Mouse (Mus musculus): ENCODE data around the gene Nt5c2.
A peak's percentile ranks its signal among the peaks of the same experiment; 100 is the strongest.

The Nt5c2 gene

DNA sequence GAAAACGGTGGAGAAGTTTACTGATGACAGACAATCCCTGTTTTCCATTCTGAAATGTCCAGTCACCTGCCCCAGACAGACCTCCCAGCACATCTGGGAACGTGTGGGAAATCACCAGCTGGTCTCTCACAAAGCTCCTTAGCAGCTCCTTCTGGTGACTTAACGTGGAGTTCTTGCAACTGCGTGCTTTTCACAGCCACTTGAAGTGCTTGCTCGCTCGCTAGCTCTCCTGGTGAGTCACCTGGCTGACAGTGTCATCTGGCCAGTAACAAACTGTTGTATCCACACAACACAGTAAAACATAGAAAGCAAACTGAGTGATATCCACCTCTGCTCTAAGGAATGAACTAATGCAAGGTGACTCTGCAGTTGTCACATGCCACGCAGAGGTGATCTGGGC lies 128.1 kb downstream of the Nt5c2 start:
- DNase-seq (ENCODE audit: low spot score), result peak; percentile 63

DNA sequence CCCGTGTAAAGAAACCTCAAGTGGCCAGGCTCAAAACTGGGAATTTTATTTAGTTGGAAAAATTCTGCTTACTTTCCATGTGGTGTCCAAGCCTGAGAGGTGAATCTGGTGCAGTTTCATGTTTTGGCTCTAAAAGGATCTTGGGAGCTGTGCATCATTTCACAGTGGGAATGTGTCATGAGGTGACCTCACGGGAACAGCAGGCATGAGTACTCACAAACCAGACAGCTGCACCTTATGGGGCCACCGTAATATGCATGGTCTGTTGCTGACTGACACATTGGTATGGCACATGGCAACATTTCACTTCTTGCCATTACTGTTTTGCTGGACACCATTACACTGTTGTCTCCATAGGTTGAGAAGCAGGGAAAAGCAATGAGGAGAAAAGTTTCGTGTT lies 129.6 kb downstream of the Nt5c2 start:
- no peak for DNase-seq (ENCODE audit: low spot score)

DNA sequence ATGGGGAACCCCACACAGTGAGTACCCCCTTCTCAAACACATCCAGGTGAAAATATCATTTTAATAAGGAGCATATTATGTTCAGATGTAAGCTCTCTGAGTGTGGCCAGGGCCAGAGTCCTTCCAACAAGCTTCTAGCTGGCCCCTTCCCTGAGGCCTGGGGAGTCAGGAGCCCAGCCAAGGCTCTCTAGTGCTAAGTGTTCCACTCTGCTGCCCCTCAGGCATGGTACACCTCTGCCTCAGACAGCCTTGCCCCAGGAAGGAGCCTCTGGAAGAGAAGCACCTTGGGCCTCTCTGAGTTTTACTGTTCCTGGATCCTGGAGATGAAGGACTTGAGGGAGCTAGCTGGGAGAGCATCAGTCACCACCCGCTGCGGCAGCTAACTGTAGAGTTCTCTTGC lies 135.1 kb downstream of the Nt5c2 start:
- no peak for DNase-seq (ENCODE audit: low spot score)

DNA sequence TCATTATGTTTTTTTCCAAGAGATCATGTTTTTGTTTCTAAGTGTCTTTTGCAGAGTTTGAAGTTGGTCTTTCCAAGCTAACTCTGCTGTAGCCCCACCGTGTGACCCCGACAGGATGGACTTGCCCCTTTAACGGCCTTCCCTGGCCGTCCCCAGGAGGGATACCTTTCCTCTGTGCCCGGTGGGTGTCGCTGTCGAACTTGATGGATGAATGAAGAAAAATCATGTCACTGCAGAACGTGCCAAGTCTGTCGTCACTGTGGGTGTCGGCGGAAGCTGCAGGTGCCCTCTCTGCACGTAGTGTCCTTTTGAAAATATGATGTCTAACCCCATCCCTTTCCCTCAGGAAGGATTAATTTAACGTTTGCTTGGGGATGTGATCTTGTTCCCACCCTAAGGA lies 136.6 kb downstream of the Nt5c2 start:
- DNase-seq (ENCODE audit: low spot score), result peak; percentile 64

DNA sequence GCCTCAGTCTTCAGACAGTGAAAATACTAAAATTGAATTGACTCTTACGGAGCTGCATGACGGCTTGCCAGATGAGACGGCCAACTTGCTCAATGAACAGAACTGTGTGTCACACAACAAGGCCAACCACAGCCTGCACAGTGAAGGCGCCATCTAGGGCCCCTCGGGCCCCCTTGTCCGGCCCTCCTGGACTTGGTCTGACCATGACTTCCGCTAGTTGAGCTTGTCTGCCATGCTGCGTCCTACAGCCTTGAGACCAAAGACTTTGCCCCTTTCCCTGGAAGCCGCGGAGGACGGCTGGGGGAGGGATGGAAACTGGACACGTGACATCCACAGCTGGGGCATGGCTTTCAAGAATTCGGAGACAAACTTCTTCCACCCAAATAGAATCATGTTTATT lies 137.1 kb downstream of the Nt5c2 start:
- DNase-seq (ENCODE audit: low spot score), result no peak

DNA sequence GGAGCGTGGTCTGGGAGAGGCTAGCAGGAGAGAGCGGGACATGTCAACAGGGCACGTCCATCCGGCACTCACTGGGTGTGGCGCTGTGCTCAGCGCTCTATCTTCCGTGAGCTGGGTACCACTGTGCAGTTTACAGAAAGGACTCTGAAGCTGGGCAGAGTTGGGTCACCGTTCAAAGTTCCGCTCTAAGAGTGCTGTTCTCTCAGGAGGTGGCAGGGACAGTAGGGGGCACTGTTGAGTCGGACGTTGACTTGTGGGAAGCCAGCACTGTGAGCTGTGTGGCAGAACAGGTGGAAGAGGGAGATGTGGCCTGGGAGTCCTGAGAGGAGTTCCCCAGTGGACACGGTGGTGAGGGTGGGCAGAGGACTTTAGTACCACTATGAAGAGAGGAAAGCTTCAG lies 139.2 kb downstream of the Nt5c2 start:
- DNase-seq (ENCODE audit: low spot score), result peak; percentile 83

DNA sequence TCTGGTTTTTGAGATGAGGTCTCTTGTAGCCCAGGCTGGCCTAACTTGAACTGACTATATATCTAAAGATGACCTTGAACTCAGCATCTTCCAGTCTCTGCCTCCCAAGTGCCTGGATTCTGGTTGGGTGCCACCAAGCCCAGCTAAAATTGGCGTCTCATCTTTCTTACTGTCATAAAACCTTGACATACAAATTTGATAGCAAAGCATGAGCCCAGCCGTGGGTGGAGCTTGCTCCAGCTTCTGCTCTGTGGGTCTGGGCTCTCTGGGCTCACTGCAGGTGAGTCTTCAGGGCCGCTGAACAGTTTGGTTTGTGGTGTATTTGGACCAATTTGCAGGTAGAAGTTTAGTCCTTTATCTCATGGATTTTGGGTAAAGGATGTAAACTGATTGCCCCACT lies 141.0 kb downstream of the Nt5c2 start:
- DNase-seq (ENCODE audit: low spot score), result no peak

DNA sequence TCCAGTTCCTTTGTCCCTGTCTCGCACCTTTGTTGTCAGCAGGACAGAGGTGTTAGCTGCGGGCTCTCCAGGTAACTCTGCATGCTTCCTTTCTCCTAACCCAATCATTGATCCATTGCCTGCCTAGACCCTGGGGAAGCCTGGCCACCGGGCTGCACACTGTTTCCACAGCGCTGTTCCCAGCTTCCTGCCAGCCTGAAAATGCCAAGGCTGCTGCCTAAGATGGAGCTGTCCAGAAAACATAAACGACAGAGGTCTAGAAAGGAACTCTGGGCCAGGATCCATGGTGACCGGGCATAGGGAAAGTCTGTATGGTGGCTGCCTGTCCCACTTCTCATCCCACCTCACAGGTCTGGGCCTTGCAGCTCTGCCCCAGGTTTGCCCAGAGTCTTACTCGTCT lies 143.3 kb downstream of the Nt5c2 start:
- DNase-seq (ENCODE audit: low spot score), result no peak

DNA sequence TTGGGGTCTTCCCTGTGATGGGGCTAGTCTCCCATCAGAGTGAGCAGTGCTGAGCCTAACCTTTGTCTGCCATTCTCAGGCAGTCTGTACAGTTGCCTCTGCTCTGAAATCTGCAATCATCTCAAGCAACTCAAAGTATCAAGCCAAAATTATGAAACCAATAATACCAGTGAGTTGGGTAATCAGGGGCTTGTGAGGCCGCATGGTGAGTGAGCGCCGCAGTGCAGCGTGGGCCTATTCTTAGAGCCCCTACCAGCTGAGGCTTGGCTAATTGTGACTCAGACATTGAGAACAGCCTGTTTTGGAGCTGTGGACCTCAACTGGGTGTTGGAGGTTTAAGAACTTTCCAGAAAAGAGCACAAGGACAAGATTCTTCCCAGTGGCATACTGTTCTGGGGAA lies 143.9 kb downstream of the Nt5c2 start:
- no peak for DNase-seq (ENCODE audit: low spot score)

DNA sequence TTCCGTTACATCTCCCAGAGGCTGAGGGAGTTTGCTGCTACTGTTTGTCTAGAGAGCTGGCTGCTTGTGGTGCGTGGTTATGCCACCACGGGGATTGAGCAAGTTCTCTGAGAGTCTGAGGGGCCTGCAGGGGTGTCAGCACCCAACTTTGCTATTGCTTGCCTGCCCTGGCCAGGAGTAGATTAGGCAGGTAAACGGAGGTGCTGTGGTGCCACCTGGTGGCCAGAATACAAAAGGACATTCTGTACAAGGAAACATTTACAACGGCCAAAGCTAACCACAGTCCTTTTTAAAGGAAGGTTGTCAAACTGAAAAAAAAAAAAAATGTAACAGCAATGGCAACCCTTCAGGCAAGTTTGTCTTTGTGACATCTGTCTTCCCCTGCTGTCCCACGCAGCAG lies 145.4 kb downstream of the Nt5c2 start:
- DNase-seq (ENCODE audit: low spot score), result peak; percentile 83

DNA sequence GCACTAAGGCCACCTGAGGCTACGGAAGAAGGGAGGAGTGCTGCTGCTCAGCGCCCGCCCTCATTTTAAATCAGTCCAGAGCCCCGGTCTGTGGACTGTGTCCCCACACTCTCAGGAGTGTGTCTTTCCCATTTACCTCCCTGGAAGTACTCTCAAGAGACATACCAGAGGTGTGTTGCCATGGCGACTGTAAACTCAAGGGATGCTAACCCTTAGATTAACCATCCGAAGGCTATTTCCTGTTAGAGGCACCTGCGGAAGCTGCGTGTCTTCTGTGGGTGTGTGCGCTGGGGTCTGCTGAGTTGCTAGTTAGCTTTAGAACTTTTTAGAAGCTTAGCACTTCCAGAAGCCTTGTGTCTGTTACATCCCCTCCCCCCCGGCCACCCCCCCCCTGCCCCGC lies 145.9 kb downstream of the Nt5c2 start:
- DNase-seq (ENCODE audit: low spot score), result peak; percentile 25

DNA sequence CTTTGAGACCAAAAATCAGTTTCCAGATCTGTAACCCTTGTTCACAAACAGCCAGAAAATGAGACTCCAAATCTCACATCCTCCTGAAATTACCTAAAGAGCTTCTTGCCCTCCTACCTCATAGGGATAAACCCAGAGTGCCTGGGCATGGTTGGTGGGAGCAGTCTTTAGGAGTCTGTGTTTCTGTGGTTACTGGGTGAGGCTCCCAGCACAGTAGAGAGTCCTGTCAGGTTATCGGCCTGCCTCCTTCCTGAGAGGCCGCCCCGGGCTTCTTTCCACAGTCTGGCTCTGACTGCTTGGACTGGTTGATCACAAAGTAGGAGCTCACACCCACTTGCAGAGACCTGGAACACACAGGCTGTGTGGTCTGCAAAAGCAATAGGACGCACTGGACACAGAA lies 149.6 kb downstream of the Nt5c2 start:
- DNase-seq (ENCODE audit: low spot score), result no peak

DNA sequence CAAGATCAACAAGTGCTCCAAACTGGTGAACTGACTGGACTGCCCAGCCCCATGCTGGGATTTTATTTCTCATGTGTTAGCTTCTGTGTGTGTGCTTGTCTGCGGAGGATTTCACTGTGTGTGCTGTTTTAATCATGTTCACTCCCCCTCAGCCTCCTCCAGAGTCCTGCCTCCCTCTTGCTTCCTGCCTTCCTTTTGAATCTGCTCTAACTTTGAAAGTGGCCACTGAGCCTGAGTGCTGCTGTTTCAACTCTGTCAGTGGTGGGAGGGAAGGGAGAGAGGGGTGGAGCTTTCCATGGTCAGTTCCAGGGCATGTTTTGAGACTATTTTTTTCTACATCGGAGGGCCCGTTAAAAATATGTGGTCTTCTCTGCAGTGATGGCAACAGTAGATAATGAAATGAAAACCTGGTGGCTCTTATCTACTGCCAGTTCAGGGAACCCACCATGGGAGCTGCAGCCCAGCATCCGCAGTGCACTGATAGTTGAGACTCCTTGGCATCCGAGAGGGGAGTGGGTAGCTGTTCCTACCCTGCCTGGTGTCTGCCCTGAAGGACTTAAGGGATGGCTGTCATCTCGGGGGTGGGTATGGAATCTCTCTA lies 150.1 kb downstream of the Nt5c2 start:
- DNase-seq (ENCODE audit: low spot score), result no peak

DNA sequence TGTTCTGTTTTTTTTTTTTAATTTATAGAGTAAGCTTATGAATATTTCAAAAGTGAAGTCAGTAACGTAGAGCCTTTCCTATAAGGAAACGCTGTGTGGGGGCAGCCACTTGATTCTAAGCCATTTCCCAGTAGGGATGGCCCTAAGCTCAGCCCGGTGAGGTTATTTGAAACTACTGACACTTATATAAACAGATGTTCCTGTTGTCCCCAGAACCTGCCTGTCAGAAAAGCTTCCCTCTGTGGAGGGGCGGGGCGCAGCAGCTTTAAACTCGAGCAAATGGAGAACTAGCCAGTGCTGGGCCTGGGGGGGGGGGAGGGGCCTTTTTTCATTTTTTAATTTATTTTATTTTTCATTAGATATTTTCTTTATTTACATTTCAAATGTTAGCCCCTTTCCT lies 150.9 kb downstream of the Nt5c2 start:
- DNase-seq (ENCODE audit: low spot score), result no peak

DNA sequence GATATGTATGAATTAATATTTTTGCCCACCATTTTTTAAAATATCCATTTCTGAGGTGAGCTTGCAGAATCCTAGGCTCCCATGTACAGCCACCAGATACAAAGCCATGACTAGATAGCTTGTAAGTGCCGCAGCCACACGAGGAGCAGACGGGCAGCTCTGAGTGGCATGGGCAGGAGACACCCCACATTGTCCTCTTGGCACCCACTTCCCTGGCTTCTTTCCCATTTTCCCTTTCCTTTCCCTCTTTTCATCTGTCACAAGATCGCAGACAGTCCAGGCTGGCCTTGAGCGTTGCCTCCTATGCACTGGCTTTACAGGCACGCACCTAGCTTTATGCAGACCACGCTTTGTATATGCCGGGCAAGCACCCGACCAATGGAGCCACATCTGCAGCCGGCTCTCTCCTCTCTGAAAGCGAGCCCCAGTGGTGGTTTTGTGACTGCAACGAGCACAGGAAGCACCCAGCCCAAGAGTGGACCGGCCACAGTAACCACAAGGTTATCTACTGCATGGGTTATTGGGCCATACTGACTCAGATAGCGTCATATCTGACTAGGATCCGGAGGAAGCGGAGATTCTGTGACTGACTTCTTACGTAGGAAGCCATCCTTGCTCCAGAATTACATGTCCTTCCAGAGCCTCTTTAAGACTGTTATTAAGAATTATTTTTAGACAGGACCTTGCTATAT lies 151.6 kb downstream of the Nt5c2 start:
- DNase-seq (ENCODE audit: low spot score), result peak; percentile 52

DNA sequence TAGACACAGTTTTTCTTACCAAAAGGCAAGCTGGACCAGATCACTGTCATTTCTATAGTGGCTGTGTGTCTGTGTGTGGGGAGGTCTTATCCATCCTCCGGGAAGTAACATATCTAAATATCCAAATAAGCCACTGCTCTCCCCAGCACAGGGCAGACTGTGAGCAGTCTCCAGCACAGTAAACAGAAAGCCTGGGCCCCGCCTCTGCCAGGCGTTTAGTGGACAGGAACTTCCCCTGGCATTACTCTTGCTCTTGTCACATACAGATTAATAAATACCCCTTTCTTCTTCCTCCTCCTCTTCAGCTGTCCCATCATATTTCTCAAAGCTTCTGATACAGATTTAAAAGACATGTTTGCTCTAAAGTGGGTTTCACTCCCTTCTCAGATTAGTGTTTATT lies 152.4 kb downstream of the Nt5c2 start:
- no peak for DNase-seq (ENCODE audit: low spot score)

DNA sequence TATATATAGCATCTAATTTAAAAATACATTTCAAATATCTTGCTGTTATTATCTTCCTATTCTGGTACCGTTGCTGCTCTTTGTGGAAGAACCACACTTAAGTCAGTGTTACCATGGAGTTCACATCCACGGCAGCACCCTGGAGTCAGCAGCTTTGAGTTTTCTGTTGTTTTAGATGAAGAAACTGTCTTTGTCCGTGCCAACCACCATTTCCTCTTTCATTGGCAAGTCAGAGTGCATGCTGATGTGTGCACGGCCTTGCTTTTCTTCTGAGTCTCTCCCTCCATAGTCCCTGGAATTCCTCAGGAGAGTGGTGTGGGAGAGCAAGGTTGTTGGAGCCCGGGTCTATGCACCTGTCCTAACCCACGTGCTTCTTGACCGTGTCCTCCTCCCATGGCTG lies 156.8 kb downstream of the Nt5c2 start:
- no peak for DNase-seq (ENCODE audit: low spot score)

DNA sequence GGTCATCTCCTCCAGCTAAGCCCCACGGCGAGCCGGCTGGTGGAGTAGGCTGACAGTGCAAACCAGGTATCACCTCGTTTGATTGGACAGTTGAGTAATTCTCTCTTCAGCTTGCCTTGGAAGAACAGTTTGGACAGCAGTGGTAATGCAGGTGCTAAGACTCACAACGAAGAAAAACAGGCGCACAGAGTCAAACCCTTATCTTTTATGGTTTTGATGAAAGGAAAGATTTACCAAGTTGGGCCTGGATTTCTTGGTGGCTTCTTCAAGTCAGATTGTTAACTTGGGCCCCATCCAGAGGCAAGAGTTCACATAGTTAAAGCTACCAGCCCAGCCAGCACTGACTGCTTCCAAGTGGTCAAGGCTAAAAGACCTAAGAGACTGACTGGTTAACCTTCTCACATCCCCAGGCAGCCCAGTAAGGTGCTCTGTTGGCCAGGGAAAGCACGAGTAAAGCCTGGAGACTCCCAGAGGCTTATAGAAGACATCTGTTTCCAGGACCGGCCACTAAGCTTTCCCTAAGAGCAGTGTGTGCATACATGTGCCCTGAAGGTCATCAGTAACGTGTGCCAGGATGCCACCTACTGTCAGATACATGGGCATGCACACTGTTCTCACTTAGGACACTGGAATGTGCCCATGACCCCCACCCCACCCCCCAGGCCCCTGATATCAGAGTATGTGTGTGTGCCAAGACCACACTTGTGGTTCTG lies 157.5 kb downstream of the Nt5c2 start:
- no peak for DNase-seq (ENCODE audit: low spot score)

DNA sequence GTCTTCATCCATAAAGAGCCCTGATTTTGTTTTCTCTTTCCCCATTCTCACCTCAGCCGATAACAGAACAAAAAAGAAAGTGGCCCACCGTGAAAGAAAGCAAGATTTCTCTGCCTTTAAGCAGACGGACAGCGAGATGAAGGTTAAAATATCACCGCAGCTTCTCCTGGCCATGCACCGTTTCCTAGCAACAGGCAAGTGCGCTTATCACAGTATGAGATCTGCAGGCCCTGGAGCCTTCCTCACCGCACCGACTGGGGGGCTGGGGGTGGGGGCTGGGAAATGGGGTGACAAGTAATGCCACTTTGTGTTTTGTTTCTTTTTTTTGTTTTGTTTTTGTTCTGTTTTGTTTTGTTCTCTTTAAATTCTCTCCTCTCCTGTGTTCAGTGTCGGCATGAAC lies 158.2 kb downstream of the Nt5c2 start:
- no peak for DNase-seq (ENCODE audit: low spot score)

DNA sequence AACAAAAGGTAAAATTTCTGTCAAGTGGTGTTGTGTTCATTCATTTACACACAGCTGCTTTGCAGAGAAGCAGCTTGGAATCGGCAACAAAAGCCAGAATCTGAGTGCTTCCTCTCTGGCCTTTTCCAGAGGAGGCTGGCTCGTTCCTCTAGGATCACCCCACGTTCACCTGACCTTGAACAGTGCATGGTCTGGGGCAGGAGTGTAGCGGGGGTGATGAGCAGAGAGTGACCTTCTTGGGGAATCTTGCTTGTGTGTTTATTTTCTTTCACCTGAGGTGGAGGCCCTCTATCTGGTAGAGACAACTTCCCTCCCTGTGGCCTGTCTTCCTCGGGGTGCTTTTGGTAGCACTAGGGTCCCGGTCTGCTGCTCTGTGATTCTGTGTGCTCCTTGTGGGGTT lies 158.7 kb downstream of the Nt5c2 start:
- DNase-seq (ENCODE audit: low spot score), result no peak

DNA sequence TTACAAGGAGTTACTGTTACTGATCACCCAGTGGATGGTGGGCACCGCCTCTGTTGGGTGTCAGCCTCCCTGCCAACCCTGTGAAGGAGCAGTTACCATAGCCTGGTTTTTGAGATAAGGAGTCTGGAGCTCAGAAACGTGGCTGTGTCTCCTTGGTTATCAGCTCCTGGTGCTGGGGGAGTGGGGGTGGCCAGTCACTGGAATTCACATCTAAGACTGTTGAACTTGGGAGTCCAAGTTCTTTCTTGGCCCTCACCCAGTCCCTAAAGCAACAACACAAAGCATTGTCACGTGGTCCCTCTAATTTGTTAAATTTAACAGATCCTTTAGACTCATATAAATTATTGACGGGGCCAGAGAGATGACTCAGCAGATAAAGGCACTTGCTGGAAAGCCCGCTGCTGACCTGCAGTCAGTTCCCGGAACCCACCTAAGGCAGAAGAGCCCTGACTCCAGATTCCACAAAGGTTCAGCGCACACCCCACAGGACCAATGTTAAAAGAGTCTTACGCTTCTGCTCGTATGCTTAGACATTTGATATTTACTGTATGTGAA lies 165.4 kb downstream of the Nt5c2 start:
- DNase-seq (ENCODE audit: low spot score), result no peak

DNA sequence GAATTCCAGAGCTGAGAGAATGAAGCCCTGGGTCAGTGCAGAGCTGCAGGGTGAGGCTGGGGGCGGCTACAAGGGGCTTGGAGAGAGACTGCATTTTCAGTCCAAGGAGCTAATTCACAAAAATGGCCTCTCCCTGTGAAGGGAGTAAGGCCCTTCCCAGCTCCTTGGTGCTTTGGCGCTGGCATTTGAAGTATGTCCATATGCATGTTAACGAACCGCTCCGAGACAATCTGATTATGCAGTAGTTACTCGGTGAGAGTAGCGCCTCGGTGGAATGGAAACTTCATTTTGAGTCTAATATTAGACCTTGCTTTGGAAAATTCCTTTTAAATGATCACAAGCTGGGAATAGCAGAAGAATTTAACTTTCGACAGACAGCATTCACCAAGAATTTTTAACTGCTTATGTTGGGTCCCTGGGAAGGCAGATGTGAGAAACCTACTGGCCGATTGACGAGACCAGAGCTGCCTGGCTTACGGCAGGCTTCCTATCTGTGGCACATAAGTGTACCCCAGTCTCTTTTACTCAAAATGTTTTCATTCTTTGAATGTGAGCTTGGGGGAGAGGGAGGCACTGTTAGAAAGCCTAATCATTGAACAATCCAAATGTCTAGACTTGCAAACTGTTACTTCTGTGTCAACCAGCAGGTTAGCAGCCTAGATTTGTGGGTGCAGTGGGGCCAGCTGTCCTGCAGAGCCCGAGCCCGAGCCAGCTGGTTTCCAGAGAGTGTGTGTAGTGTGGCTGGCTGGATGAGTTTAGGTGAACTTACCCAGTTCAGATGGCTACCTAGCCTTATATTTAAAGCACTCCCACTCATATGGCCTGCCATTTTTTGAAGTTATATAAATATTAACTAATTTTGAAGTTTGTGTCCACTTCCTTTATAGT lies 166.3 kb downstream of the Nt5c2 start:
- DNase-seq (ENCODE audit: low spot score), result no peak

Data from lung, postnatal 25 days (tissue).